Mouse (Mus musculus) heart, adult 2 months (tissue): ENCODE results near the gene Plcb2. TPM values are rescaled to one million over a fixed set of nuclear protein-coding genes. Genes with fewer than 3 reads are reported as not detected.

Source experiments
- DNase-seq, 2 experiments: peaks; one replicate each; pipeline ENCODE4 v3.0.0; 2021
- H3K27ac ChIP-seq: fragments of 200-600 bp; 2 replicates; pipeline ENCODE4 v1.8.1; 2022
- H3K27me3 ChIP-seq: fragments of 200-500 bp; 2 replicates; pipeline ENCODE4 v1.6.1; 2012; ENCODE audit warnings: mild to moderate bottlenecking, low read length, inconsistent platforms, mixed read lengths; ENCODE audit not compliant: control insufficient read depth, insufficient read depth
- H3K36me3 ChIP-seq: fragments of 200-500 bp; 2 replicates; pipeline ENCODE4 v1.6.1; 2012; ENCODE audit warnings: low read length, inconsistent platforms; ENCODE audit not compliant: control insufficient read depth, insufficient read depth
- H3K4me1 ChIP-seq: fragments of 200-500 bp; 2 replicates; pipeline ENCODE4 v1.6.1; 2011; ENCODE audit warnings: low read length; ENCODE audit not compliant: control insufficient read depth, insufficient read depth
- H3K4me3 ChIP-seq: fragments of 200-600 bp; 2 replicates; pipeline ENCODE4 v1.8.1; 2022
- H3K79me2 ChIP-seq: fragments of 200-500 bp; replicated peaks from 2 replicates; pipeline ENCODE4 v1.6.1; 2012; ENCODE audit warnings: mild to moderate bottlenecking, inconsistent platforms, low read length, moderate library complexity, mixed read lengths; ENCODE audit not compliant: control insufficient read depth, insufficient read depth
- H3K9ac ChIP-seq: fragments of 200-500 bp; 2 replicates; pipeline ENCODE4 v1.6.1; 2012; ENCODE audit warnings: low read depth, mild to moderate bottlenecking, control low read depth, inconsistent platforms, low read length, mixed read lengths
- CTCF ChIP-seq: fragments of 200-600 bp; IDR thresholded peaks from 2 replicates; pipeline ENCODE4 v1.8.1; 2022; ENCODE audit warnings: antibody characterized with exemption, mild to moderate bottlenecking, moderate library complexity
- EP300 ChIP-seq: fragments of 200-500 bp; IDR thresholded peaks from 2 replicates; pipeline ENCODE4 v1.6.1; 2011; ENCODE audit warnings: low read depth, low read length, control low read depth; ENCODE audit not compliant: insufficient read depth
- POLR2A ChIP-seq: fragments of 200-500 bp; IDR thresholded peaks from 2 replicates; pipeline ENCODE4 v1.6.1; 2011; ENCODE audit warnings: mild to moderate bottlenecking, low read depth, low read length, control low read depth; ENCODE audit not compliant: insufficient read depth
- WGBS: fragments of 180-500 bp; shearing (Covaris S2); methylation state at CpG from one replicate; pipeline ENCODE4 v1.1.7; 2018; 5-methylcytosine and 5-hydroxymethylcytosine counted together
- intact Hi-C: fragments of 180-260 bp; cut with DNase I; formaldehyde crosslinking; loops from one replicate; pipeline ENCODE4 v1.15.1; 2025
- polyA plus RNA-seq: library from polyadenylated mRNA; depleted of rRNA; stranded (reverse); fragments of >200 nt; gene quantifications from 2 replicates; pipeline ENCODE4 v1.2.3, GENCODE M21; 2012
- total RNA-seq, 2 experiments: library from RNA; stranded (reverse); gene quantifications; 2 replicates each; pipeline ENCODE4 v1.2.3; 2021

Plcb2 gene
- total and polyA plus RNA-seq, 3 experiments, result 2.4 to 2.6 (median 2.5) TPM

DNA sequence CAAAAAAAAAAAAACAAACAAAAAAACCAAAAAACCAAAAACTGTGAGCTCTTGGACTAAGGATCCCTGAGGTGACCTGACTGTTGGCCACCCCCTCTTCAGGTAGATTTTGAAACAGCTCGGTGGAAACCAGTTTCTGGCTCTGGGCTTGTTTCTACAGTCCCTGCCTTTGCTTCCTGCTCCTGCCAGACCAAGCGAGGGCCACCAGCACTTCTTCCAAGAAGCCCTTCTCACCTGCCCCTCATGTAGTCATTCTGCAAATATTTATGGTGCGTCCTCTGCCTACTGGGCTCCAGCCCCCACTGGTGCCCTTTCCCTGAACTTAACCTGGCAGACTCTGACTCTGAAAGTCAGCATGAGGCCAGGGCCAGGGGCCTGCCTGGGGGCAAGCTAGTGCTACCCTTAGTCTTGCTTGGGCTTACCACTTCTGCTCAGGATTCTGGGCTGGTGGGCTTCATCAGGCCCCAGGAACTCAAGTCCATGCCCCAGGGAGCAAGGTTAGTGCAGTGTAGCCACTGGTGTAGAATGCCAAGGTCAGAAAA lies 63.2 kb downstream of the Plcb2 start:
- no peaks in the 10 kb centered on the region for H3K36me3 ChIP-seq
- no peaks in the 10 kb centered on the region for H3K79me2 ChIP-seq
- no peak for DNase-seq
- peaks cover 1% of the 10 kb centered on the region; the same call in 1 of the 2 replicates for H3K4me1 ChIP-seq
- intact Hi-C loops, result no loop called here
- WGBS, result 75% methylated on average over 3 of the region's 3 CpGs
- H3K27ac ChIP-seq, result no peak overlapping the region
- no peak overlapping the region for H3K9ac ChIP-seq
- no peaks in the 10 kb centered on the region; the same call in 1 of the 2 replicates for H3K27me3 ChIP-seq
- TF ChIP-seq CTCF (no peak), POLR2A (no peak), EP300 (no peak)
- H3K4me3 ChIP-seq, result no peak overlapping the region

DNA sequence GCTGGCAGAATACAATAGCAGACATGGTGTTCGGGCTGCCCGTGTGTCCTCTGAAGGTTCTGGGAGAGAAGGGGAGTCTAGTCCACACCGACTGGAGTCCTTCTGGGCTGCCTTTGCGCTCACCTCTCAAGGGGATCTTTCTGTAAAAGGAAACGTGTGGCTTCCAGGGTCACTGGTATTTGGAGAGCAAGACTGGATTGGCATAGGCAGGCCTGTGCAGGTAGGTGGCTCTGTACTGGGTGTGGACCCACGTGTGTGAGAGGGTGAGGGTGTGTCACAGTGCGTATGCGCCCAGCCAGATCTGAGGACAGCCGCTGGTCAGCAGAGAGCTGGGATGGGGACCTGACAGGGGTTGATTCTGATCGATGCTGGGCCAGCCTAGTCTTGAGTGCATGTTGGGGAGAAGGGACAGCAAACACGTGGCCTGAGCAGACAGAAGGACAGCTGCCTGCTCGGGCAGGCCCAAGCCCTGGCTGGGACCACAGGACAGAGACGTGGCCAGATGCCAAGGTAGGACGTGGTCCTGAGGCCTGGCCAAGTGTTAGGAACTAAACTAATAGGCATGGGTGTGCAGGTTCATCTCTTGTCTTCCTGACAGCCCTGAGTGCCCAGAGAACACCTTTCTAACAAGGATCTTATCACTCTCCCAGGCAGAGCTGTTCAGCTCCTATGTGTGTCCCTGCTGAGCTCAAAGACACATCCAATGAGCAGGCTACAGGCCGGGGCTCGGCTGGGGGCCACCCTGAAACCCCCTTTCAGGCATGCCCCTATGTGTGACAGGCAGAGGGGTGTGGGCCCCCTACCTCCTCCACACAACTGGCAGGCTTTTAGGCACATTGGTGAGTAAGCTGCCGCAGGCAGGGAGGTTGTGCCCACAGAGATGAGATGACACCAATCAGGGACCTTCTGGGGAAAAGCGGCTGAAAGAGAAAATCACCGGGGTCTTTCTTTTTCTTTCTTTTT lies 64.2 kb downstream of the Plcb2 start:
- intact Hi-C loops, result no loop called here
- DNase-seq, result peak; percentile 59 to 67
- Histone ChIP-seq H3K4me1 (peaks cover 7% of the 10 kb centered on the region), H3K27me3 (no peaks in the 10 kb centered on the region; the same call in 1 of the 2 replicates), H3K27ac (peak overlapping the region; percentile 64), H3K9ac (peak overlapping the region; percentile 34), H3K79me2 (no peaks in the 10 kb centered on the region), H3K4me3 (peak overlapping the region; percentile 48), H3K36me3 (no peaks in the 10 kb centered on the region)
- no peak for TF ChIP-seq POLR2A
- TF ChIP-seq EP300, result peak; percentile 33; the same call in 1 of the 2 replicates
- 46% methylated on average over 19 of the region's 19 CpGs for WGBS

DNA sequence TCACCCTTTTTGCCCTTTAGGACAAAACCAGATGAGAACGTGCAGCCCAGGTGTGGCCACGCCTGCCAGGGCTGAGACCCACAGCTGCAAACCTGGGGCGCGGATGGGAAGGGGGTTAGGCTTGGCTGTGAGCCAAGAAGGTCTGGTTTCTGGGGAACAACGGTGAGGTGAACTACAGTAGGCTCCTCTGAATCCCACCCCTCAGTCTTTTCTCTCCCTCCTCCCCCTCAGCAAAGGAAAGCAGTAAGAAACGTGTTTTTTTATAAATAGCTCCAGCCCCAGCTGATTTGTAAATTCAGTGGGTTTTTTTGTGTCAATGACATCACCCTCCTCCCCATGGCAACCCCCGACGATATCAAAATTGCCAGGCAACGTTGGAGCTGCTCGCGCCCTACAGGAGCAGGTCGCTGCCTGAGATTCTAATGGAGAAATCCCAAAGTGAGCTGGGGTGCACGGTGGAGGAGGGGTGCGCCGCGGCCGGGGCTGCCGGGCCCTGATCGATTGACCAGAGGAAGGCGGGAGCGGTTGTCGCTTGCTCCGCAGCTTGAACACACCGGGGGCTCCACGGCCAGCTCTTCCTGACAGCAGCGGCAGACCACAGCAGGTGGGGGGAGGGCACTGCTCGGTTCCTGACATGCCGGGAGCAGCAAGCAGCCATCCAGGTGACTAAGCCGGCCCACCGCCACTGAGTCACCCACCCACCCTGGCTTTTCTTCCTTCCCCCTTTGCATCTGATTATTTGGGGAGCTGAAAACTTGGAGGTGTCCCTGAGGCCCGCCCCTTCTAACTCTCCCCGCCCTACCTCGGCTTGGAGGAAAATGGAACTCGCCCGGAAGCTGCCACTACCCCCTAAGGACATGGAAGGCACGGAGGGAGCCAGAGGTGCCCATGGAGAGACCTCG lies 65.1 kb downstream of the Plcb2 start, which contains the start of gene Pak6:
Pak6 (plus strand) TSS at position 402 of the 902 bp plus-strand sequence.
- H3K4me3 ChIP-seq, result peak within 1 kb of the TSS; percentile 48
- H3K79me2 ChIP-seq, result no peaks in the 10 kb centered on the region
- peaks cover 8% of the 10 kb centered on the region for H3K4me1 ChIP-seq
- peak within 1 kb of the TSS; percentile 51 for H3K9ac ChIP-seq
- no peaks in the 10 kb centered on the region; the same call in 1 of the 2 replicates for H3K27me3 ChIP-seq
- H3K36me3 ChIP-seq, result no peaks in the 10 kb centered on the region
- H3K27ac ChIP-seq, result peak within 1 kb of the TSS; percentile 64
- peak in 1 of 2 experiments; percentile 18 for DNase-seq
- TF ChIP-seq CTCF (no peak), POLR2A (no peak), EP300 (no peak)
- 5% methylated on average over 37 of the region's 37 CpGs for WGBS
- intact Hi-C loops, result no loop called here

DNA sequence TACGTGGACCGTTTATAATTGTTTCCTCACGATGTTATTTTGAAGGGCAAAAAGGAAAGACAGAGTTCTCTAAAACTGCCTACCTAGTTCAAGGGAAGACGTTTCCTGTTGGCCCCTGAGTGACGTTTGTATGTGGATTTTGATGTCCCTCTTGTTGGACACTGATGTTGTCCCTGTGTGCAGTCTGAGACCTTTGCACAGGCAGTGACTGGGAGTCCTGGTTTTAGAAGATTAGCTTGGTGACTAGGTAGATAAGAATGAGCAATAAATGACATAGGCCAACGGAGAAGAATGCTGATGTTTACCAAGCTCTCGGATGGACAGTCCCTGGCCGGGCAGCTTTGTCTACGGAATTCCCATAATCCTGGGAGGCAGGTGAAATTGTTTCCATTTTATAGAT lies 66.3 kb downstream of the Plcb2 start:
- Histone ChIP-seq H3K27me3 (no peaks in the 10 kb centered on the region; the same call in 1 of the 2 replicates), H3K9ac (no peak overlapping the region), H3K4me3 (no peak overlapping the region), H3K4me1 (peaks cover 8% of the 10 kb centered on the region), H3K79me2 (no peaks in the 10 kb centered on the region), H3K27ac (no peak overlapping the region), H3K36me3 (no peaks in the 10 kb centered on the region)
- no peak for DNase-seq
- intact Hi-C loops, result no loop called here
- WGBS, result 81% methylated on average over 9 of the region's 9 CpGs
- TF ChIP-seq POLR2A (no peak), CTCF (no peak), EP300 (no peak)

DNA sequence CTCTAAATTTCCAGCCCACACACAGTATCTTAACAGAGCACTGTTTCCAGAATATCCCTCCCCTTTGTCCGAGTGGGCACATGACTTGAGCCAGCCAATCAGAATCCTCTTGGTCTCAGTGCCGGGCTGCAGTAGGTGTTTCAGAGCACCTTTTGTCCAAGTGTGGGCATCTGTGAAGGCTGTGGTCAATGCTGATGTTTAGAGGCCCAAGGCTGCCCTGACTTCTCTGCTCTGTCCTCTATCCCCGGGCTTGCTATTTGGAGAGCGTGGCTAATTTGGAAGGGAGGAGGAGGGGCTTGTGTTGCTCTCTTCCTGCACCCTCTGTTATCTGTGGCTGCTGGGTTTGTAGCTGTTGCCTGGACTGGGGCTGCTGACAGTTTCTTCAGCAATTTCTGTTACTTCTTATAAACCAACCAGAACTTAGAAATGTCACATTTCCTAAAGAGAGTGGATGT lies 68.2 kb downstream of the Plcb2 start:
- Histone ChIP-seq H3K79me2 (no peaks in the 10 kb centered on the region), H3K4me1 (peaks cover 8% of the 10 kb centered on the region), H3K36me3 (no peaks in the 10 kb centered on the region), H3K9ac (peak overlapping the region; percentile 24; the same call in 1 of the 2 replicates), H3K27me3 (no peaks in the 10 kb centered on the region; the same call in 1 of the 2 replicates), H3K27ac (0 out of 2 replicates have a peak overlapping the region, but pooled peaks have one; percentile 1), H3K4me3 (peak overlapping the region; percentile 40)
- TF ChIP-seq EP300, result no peak
- TF ChIP-seq POLR2A, result no peak
- TF ChIP-seq CTCF, result no peak
- peak; percentile 66 to 72 for DNase-seq
- intact Hi-C loops, result loop anchor here (5.0 kb wide), 1 partner anchor 32 kb away; no protein-coding TSS in a partner anchor
- WGBS, result 0% methylated on average over 4 of the region's 4 CpGs
